Mouse (Mus musculus) CH12.LX (cell line): ENCODE data around the gene Spta1. TPM values are rescaled to one million over a fixed set of nuclear protein-coding genes. Genes with fewer than 3 reads are reported as not detected.

Experiments used
- DNase-seq: peaks from one replicate; pipeline ENCODE4 v3.0.0-alpha.2; 2013; ENCODE audit errors: extremely low read depth
- H3K27ac ChIP-seq: 2 replicates; pipeline ENCODE4 v1.5.1; 2012; ENCODE audit warnings: low read depth, mild to moderate bottlenecking, control low read depth, moderate library complexity; ENCODE audit not compliant: insufficient read depth
- H3K27me3 ChIP-seq: replicated peaks from 2 replicates; pipeline ENCODE3; 2012; ENCODE audit warnings: inconsistent platforms
- H3K36me3 ChIP-seq, 2 experiments: replicated peaks in 1 of 2; 2 replicates each; pipeline versions ENCODE3 to v1.6.1; 2012; ENCODE audit warnings: inconsistent platforms in 1 of 2, low read length in 1 of 2, mild to moderate bottlenecking in 1 of 2, mixed read lengths in 1 of 2, moderate library complexity in 1 of 2; ENCODE audit not compliant: control insufficient read depth in 1 of 2, insufficient read depth in 1 of 2
- H3K4me1 ChIP-seq, 2 experiments: 2 replicates each; pipeline ENCODE4 v1.6.1; 2012; ENCODE audit warnings: inconsistent platforms in 1 of 2, moderate library complexity in 1 of 2; ENCODE audit not compliant: insufficient read depth in 2 of 2, control insufficient read depth in 1 of 2
- H3K4me2 ChIP-seq: 2 replicates; pipeline ENCODE4 v1.6.1; 2012; ENCODE audit warnings: low read depth, mild to moderate bottlenecking, control low read depth; ENCODE audit not compliant: poor library complexity, insufficient read depth, severe bottlenecking
- H3K4me3 ChIP-seq, 3 experiments: fragments of 150-350 bp in 1 of 3; sonication (generic) in 1 of 3; replicated peaks in 1 of 3; 2 replicates each; pipeline versions ENCODE3 to v1.5.1; 2011 to 2012; ENCODE audit warnings: low read depth in 2 of 3, low read length in 2 of 3, mild to moderate bottlenecking in 2 of 3, moderate library complexity in 2 of 3, control low read depth in 1 of 3, improper control_type of control experiment in 1 of 3, inconsistent platforms in 1 of 3, mixed read lengths in 1 of 3; ENCODE audit not compliant: poor library complexity in 1 of 3
- H3K79me2 ChIP-seq: replicated peaks from 2 replicates; pipeline ENCODE4 v1.6.1; 2012; ENCODE audit warnings: mild to moderate bottlenecking, moderate library complexity; ENCODE audit not compliant: control insufficient read depth, poor library complexity, insufficient read depth, severe bottlenecking; ENCODE audit errors: extremely low read depth
- H3K9ac ChIP-seq: 2 replicates; pipeline ENCODE4 v1.6.1; 2012; ENCODE audit warnings: low read depth, mild to moderate bottlenecking, control low read depth, moderate library complexity; ENCODE audit not compliant: insufficient read depth
- H3K9me3 ChIP-seq: replicated peaks from 2 replicates; pipeline ENCODE3; 2012; ENCODE audit warnings: low read length, inconsistent platforms, mixed read lengths
- CHD1 ChIP-seq: IDR thresholded peaks from 2 replicates; pipeline ENCODE4 v1.6.1; 2012; ENCODE audit warnings: low read depth, low read length, improper control_type of control experiment, inconsistent platforms
- CHD2 ChIP-seq: IDR thresholded peaks from 2 replicates; pipeline ENCODE4 v1.6.1; 2011; ENCODE audit warnings: low read length, improper control_type of control experiment
- CTCF ChIP-seq, 2 experiments: IDR thresholded peaks in 1 of 2; conservative IDR thresholded peaks in 1 of 2; 2 replicates each; pipeline ENCODE4 v1.5.1; 2011 to 2012; ENCODE audit warnings: low read depth in 2 of 2, low read length in 2 of 2, improper control_type of control experiment in 1 of 2, inconsistent platforms in 1 of 2, mild to moderate bottlenecking in 1 of 2, moderate library complexity in 1 of 2
- ETS1 ChIP-seq: conservative IDR thresholded peaks from 2 replicates; pipeline ENCODE4 v1.6.1; 2012; ENCODE audit warnings: low read depth, mild to moderate bottlenecking, inconsistent platforms, low read length, improper control_type of control experiment, moderate library complexity
- GABPA ChIP-seq: IDR thresholded peaks from 2 replicates; pipeline ENCODE4 v1.6.1; 2012; ENCODE audit warnings: low read depth, low read length, improper control_type of control experiment, inconsistent platforms; ENCODE audit not compliant: insufficient replicate concordance
- HCFC1 ChIP-seq: IDR thresholded peaks from 2 replicates; pipeline ENCODE4 v1.6.1; 2012; ENCODE audit warnings: low read depth, mild to moderate bottlenecking, inconsistent platforms, low read length, improper control_type of control experiment
- JUND ChIP-seq: conservative IDR thresholded peaks from 2 replicates; pipeline ENCODE4 v1.6.1; 2011; ENCODE audit warnings: low read depth, low read length, improper control_type of control experiment
- MAFK ChIP-seq: IDR thresholded peaks from 2 replicates; pipeline ENCODE4 v1.6.1; 2011; ENCODE audit warnings: low read length, improper control_type of control experiment; ENCODE audit not compliant: insufficient replicate concordance
- MAZ ChIP-seq: IDR thresholded peaks from 2 replicates; pipeline ENCODE4 v1.6.1; 2012; ENCODE audit warnings: low read depth, mild to moderate bottlenecking, inconsistent platforms, low read length, improper control_type of control experiment, moderate library complexity
- MXI1 ChIP-seq: IDR thresholded peaks from 2 replicates; pipeline ENCODE4 v1.6.1; 2011; ENCODE audit warnings: mild to moderate bottlenecking, low read depth, low read length, improper control_type of control experiment
- NELFE ChIP-seq: IDR thresholded peaks from 2 replicates; pipeline ENCODE4 v1.6.1; 2011; ENCODE audit warnings: low read depth, low read length, improper control_type of control experiment
- NRF1 ChIP-seq: IDR thresholded peaks from 2 replicates; pipeline ENCODE4 v1.6.1; 2014; ENCODE audit warnings: low read depth, mild to moderate bottlenecking, inconsistent platforms, low read length, improper control_type of control experiment, moderate library complexity
- PAX5 ChIP-seq: IDR thresholded peaks from 2 replicates; pipeline ENCODE4 v1.6.1; 2012; ENCODE audit warnings: low read length, inconsistent platforms, mixed read lengths
- RAD21 ChIP-seq: IDR thresholded peaks from 2 replicates; pipeline ENCODE4 v1.6.1; 2011; ENCODE audit warnings: low read depth, mild to moderate bottlenecking, low read length, improper control_type of control experiment, moderate library complexity
- SIN3A ChIP-seq: IDR thresholded peaks from 2 replicates; pipeline ENCODE4 v1.6.1; 2012; ENCODE audit warnings: low read length, improper control_type of control experiment, inconsistent platforms
- TBP ChIP-seq: conservative IDR thresholded peaks from 2 replicates; pipeline ENCODE4 v1.6.1; 2011; ENCODE audit warnings: low read depth, low read length, improper control_type of control experiment
- USF2 ChIP-seq: conservative IDR thresholded peaks from 2 replicates; pipeline ENCODE4 v1.6.1; 2011; ENCODE audit warnings: low read depth, low read length, improper control_type of control experiment
- ZKSCAN1 ChIP-seq: IDR thresholded peaks from 2 replicates; pipeline ENCODE4 v1.6.1; 2012; ENCODE audit warnings: low read depth, inconsistent platforms, low read length, improper control_type of control experiment, borderline replicate concordance
- ZNF384 ChIP-seq: IDR thresholded peaks from 2 replicates; pipeline ENCODE4 v1.6.1; 2012; ENCODE audit warnings: low read depth, low read length, improper control_type of control experiment, inconsistent platforms
- dilution Hi-C: fragments of 300-500 bp; cut with MboI; formaldehyde crosslinking; loops from 2 replicates; pipeline ENCODE4 v1.14.3; 2020; ENCODE audit warnings: low sequenced_read_pairs; ENCODE audit not compliant: extremely low pct_unique_long_range_greater_than_20kb, extremely low pct_ligation_motif_present
- in situ Hi-C: fragments of 300-500 bp; cut with MboI; formaldehyde crosslinking; loops from 3 replicates; pipeline ENCODE4 v1.14.3; 2019; ENCODE audit warnings: low sequenced_read_pairs, low pct_ligation_motif_present, low pct_unique_long_range_greater_than_20kb, mixed read lengths
- polyA plus RNA-seq: library from polyadenylated mRNA; unstranded; fragments of >175 nt; gene quantifications from 2 replicates; pipeline ENCODE4 v1.2.1, GENCODE M21; 2012; ENCODE audit warnings: low read depth; ENCODE audit not compliant: insufficient read length
- total RNA-seq, 2 experiments: library from RNA; depleted of rRNA; stranded (reverse); fragments of 300-350 nt in 1 of 2; fragments of >200 nt in 1 of 2; gene quantifications; 2 replicates each; pipeline ENCODE4 v1.2.3; 2012 to 2014

Gene Spta1
- total RNA-seq (2012; rRNA removed) (0.81 and 0.84 TPM in 2 replicates), total RNA-seq (2014; rRNA removed) (1.2 and 1.6 TPM in 2 replicates), polyA plus RNA-seq (16.0 TPM in 2 replicates)

DNA sequence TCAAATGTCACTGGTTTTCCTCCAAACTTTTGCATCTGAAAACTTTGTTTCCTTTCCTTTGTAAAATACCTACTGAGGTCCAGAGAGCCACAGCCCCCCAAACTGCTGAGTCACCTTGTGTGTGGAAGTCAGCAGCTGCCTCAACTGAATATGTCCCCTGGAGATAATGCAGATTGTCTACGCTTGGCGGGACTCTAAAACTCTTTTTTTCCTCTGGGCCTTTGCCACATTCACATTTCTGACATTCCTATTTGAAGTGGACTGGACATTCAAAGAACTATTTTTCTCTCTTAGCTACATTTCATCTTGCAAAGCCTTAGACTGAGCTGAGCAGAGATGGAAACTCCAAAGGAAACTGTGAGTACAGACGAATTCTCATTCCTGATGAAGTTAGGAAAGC lies at the start of gene Spta1:
Spta1 (plus strand) TSS at position 172 of the 400 bp plus-strand sequence.
- peaks cover 0 to 61% of the 10 kb centered on the region in 2 experiments; a peak in 2 of 4 replicates for H3K4me1 ChIP-seq
- dilution Hi-C loops (no loop called here), in situ Hi-C loops (no loop called here)
- no peaks in the 10 kb centered on the region for H3K27me3 ChIP-seq
- DNase-seq = peak; percentile 40
- H3K36me3 ChIP-seq = peaks cover 0 to 5% of the 10 kb centered on the region in 2 experiments
- H3K9ac ChIP-seq = no peak within 1 kb of the TSS
- TF ChIP-seq TBP (no peak), SIN3A (no peak), MAFK (peak; percentile 69)
- H3K4me2 ChIP-seq = no peak within 1 kb of the TSS; the same call in 1 of the 2 replicates
- H3K27ac ChIP-seq = no peak within 1 kb of the TSS
- H3K4me3 ChIP-seq = peak within 1 kb of the TSS in 1 of 3 experiments; percentile 51
- no peaks in the 10 kb centered on the region for H3K79me2 ChIP-seq
- no peaks in the 10 kb centered on the region for H3K9me3 ChIP-seq

DNA sequence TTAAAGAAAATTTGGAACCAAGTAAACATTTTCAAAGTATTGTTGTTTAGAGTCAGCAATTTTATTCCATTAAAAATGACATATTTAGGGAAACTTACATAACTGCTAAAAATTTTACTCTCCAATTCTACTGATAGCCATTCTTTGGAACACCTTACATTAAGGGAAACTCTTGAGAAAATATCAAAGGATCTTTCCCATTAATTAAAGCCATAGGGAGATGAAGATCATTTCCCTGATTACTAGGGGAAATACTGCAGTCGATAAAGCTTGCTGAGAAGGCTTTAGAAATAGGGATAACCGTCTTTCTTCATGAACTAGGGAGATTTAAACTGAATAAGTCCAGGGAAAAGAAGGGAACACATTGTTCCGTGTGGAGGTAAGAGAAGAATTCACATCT lies 41.4 kb upstream of the Spta1 start, which contains the start of gene Olfr424:
Olfr424 (plus strand) TSS at position 301 of the 400 bp plus-strand sequence.
- Histone ChIP-seq H3K9ac (no peak within 1 kb of the TSS), H3K27ac (no peak within 1 kb of the TSS), H3K36me3 (no peaks in the 10 kb centered on the region), H3K9me3 (no peaks in the 10 kb centered on the region), H3K79me2 (no peaks in the 10 kb centered on the region), H3K4me2 (no peak within 1 kb of the TSS), H3K27me3 (no peaks in the 10 kb centered on the region), H3K4me1 (peaks cover 0 to 2% of the 10 kb centered on the region in 2 experiments; a peak in 1 of 4 replicates), H3K4me3 (no peak within 1 kb of the TSS)
- DNase-seq = no peak
- in situ Hi-C loops (no loop called here), dilution Hi-C loops (no loop called here)
- TF ChIP-seq PAX5 (no peak), SIN3A (no peak), CHD2 (no peak), RAD21 (no peak), USF2 (no peak), ETS1 (no peak), CHD1 (no peak), MAZ (no peak), TBP (no peak), MAFK (no peak), NELFE (no peak), ZKSCAN1 (no peak), JUND (no peak), NRF1 (no peak), MXI1 (no peak), ZNF384 (no peak), HCFC1 (no peak), CTCF (conservative IDR thresholded peaks at IDR 0.05 in 1 of 2, IDR thresholded peaks at IDR 0.05 in 1 of 2; ENCODE audit: low read depth in 2 of 2, low read length in 2 of 2) (no peak), GABPA (no peak)
